Mouse (Mus musculus) liver, postnatal 0 days (tissue): ENCODE results near the gene Lcorl.

Experiments used
- CTCF ChIP-seq: sonication (generic); IDR thresholded peaks from 2 replicates; pipeline ENCODE4 v1.5.1; 2016; ENCODE audit warnings: antibody characterized with exemption, low read depth
- EP300 ChIP-seq: IDR thresholded peaks from 2 replicates; pipeline ENCODE4 v1.6.1; 2016; ENCODE audit warnings: antibody characterized with exemption, low read depth, mild to moderate bottlenecking

DNA sequence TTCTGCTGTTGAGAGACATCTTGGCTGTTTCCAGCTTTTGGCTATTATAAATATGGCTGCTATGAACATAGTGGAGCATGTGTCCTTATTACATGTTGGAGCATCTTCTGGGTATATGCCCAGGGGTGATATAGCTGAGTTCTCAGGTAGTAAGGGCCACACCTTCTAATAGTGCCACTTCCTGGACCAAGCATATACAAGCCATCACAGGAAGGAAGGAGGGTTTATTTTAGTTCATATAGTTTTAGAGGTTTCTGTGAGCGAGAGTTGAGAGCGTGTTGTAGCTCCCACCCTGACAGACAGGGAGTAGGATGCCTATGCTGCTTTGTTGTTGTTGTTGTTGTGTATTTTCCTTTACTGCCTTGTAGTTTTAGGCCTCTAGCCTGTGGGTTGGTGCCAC lies 172.2 kb downstream of the Lcorl start:
- TF ChIP-seq CTCF, result no peak
- no peak for TF ChIP-seq EP300
